Mouse (Mus musculus): ENCODE results near the gene Chrng.

DNA sequence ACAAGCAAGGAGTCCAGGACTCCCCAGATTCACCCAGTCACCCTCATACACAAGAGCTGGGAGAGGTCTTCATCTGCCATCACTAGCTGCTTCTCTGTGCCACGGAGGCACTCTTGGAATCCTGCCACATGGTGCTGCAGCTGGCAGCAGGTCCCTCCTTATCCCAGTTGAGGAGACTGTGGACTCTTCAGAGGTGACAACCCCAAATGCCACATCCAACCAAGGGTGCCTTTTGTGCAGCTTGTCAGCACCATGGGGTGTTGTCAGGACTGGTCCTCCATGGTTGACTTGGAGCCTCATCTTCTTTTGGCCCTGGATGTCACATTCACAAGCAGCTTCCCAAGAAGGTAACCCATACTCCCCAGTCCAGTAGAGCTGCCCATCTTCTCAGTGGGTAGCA, 2.6 kb upstream of the Chrng start:
- TF ChIP-seq TCF12 (IDR thresholded peaks at IDR 0.05; ENCODE audit: insufficient read depth, poor library complexity, severe bottlenecking) (no peak), POLR2A (IDR thresholded peaks at IDR 0.05; ENCODE audit: insufficient read length, low read depth) (peak; percentile 35), MYOD1 (IDR thresholded peaks at IDR 0.05; ENCODE audit: control insufficient read depth in 1 of 3, insufficient read length in 2 of 3, low read depth in 2 of 3) (peak in 1 of 3 experiments; percentile 23)
